Mouse (Mus musculus): ENCODE measurements at regions not wholly inside any gene's neighbourhood (a gene's known extent, or its start where the extent isn't known, plus 50 kb on each side); places are given as distances from the start of the nearest gene placed in this dataset.

DNA sequence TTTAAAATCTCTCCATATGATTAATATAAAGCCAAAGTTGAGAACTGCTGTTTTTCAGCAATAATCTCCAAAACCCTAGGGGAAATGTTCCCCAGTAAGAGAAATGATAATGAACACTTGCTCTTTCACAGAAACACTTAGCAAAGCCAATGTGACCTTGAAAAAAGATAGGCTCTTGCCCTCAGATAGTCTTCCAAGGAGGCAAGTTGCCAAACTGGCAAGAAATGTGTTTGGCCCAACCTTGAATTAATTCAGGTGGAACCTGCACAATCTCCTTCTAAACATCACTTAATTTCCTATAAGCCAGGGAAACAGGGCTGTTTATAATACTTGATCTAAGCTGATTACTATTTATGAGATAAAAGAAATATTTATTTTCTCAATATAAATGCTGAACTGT is 244.0 kb upstream of the Gnaz start:
- DNase-seq (ENCODE audit: low spot score) = no peak

DNA sequence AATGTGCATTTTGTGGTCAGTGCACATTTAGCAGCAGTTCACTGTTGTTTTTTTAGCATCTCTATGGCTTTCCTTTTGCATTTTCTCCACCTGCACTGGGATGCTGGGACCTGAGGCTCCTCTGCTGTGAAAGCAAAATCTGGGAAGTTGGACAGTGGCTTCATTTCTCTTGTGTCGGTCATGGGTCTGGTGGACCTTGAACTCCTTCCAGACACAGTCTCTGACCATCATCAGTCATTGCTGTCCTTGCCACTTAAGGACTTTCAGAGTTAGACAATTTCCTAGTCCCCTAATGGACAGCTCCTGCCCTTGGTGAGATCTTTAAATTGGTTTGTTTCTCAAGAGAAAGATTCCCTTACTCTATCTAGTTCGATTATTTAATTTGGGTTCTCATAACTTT is 217.5 kb upstream of the Gnaz start:
- DNase-seq (ENCODE audit: low spot score) = no peak

DNA sequence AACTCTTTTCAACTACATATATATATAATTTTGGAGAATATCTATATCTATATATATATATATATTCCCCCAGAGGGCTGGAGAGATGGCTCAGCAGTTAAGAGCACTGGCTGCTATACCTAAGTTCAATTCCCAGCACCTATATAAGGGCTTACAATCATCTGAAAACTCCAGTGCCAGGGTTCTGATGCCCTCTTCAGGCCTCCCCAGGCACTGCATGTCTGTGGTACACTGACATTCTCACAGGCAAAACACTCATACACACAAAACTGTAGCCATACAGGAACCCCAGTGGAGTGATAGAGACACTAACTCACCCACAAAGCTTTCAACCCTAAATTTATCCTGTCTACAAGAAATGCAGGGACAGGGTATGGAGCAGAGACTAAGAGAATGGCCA is 216.1 kb upstream of the Gnaz start:
- DNase-seq (ENCODE audit: low spot score) = no peak

DNA sequence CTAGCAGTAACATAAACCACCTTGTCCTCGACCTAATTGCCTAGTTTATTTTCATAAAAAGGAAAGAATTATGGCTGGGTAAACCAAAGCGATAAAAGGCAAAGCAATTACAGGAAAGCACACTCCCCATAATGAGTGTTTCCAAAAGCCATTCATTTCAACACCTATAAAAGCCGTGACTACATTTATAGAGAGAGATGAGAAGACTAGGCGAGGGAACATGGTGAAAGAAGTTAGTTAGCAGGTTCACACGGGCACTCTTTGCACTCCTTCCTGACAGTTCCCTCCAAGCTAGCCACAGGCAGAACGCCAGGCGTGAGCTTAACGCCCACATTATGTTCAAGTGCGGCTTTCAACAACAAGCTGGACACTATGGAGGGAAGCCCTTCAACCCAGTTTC is 206.2 kb upstream of the Gnaz start:
- DNase-seq (ENCODE audit: low spot score) = no peak

DNA sequence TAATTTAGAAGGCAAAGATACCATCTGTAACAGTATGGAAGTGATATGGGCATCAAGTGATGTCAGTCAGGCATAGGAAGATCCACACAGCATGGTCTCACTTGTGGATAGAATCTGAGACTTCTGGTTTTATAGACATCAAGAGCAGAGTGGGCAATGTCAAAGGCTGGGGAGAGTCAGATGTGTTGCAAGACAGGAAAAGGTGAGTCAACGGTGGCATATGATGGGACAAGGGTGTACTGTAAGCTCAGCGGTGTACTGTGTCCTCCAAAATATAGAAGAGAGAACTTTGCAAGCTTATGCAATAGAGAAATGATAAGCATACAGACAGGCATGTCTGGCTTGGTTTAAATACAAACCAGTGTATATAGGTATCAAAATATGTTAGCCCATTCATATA is 177.7 kb upstream of the Gnaz start:
- DNase-seq (ENCODE audit: low spot score) = no peak

DNA sequence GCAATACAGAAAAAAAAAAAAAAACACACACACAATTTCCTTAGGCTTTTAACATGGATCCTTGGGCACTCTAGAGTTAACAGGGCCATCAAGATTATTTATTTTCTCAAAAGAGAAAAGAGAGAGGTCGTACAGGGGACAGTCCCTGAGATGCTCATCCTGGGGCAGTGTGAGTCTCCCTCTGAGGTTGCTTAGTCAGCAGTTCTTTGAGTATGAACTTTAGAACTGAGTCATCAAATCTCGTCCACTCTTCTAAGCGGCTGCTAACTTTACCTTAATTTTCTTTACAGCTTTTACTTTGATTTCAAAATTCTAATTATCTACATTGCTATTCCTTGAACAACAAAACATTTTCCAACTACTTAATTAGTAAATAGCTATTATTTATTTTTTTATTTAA is 177.0 kb upstream of the Gnaz start:
- DNase-seq (ENCODE audit: low spot score) = no peak

DNA sequence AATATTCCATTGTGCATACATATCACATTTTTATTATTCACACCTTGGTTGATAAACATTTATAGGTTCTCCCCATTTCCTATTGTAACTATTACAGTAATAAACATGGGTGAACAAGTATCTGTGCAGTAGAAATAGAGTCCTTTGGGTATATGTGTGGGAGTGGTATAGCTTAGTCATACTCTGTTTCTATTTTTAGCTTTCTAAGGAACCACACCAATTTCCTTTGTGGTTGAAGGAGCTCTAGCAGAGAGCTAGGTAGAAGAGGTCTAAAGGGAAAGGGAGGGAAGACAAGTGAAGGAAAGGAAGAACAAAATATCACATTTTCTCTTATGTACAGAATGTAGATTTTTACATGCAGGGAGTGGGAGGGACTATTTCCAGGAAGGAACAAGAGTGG is 143.6 kb upstream of the Gnaz start:
- no peak for DNase-seq (ENCODE audit: low spot score)

DNA sequence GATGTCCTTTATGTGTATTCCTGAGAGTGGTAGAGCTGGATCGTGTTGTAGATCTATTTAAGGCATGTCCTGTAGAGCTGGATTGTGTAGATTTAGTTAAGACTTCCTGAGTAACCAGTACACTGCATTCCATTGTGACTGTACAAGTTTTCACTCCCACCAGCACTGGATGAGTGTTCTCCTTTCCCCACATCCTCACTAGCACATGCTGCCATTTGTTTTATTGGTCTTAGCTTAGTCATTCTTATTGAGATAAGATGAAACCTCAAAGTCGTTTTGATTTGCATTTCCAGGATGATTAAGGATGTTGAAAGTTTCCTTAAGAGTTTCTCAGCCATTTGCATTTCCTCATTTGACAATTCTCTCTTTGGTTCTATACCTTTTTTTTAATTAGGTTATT is 132.6 kb upstream of the Gnaz start:
- no peak for DNase-seq (ENCODE audit: low spot score)

DNA sequence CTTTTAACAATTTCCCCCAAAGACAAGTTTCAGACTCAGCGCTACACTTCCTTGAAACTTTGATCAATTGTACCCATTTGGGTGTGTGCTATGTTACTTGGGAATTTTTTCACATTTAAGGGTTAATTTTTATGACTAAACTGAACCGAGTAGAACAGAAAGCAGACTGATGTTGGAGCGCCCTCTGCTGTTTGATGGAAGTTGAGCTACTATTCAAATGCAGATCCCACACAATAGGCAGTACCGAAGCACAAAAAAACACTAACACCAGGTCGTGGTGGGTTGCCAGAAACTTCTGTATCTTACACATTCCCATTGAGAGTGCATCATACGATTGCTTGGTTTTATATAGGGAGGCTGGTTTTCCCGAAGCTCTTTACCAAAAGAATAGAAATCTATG is 118.6 kb upstream of the Gnaz start:
- peak; percentile 49 for DNase-seq (ENCODE audit: low spot score)

DNA sequence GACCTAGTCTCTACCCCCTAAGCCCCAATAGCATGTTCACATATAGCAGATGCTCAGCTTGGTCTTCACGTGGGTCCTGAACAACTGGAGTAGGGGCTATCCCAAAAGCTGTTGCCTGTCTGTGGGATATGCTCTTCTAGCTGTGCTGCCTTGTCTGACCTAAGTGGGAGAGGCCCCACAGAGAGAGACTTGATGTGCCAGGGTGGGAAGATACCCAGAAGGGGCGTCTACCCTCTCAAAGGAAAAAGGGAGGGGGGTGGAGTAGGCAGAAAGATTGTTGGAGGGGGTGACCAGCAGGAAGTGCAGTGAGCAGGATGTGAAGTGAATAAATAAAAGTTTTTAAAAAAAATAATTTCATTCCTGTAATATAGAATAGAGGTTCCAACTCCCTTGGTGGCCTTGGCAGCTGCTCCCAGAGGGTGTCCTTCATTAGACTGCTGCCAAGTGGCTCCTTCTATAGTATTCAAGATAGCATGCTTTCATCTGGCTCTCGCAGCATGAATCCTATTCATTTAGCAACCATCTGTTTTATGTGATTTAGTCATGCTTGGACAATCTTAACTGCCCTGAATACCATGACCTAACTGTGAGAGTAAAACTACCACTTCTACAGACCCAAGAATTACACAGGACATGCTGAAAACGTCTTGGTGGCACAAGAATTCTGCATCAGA is 111.8 kb upstream of the Gnaz start:
- DNase-seq (ENCODE audit: low spot score) = no peak
